Mouse (Mus musculus) midbrain, embryonic 11.5 days (tissue): ENCODE measurements around the gene Kyat3. TPM values are rescaled to one million over a fixed set of nuclear protein-coding genes. Genes with fewer than 3 reads are reported as not detected.

Experiments
- ATAC-seq: fragments of 200-750 bp; cut with Nextera tagmentation; 2 replicates; pipeline ENCODE4 v1.8.0; 2017; ENCODE audit warnings: moderate TSS enrichment, moderate library complexity; ENCODE audit not compliant: low FRiP score
- DNase-seq: peaks from one replicate; pipeline ENCODE4 v3.0.0; 2015; ENCODE audit warnings: low spot score; ENCODE audit errors: missing footprints
- H3K27ac ChIP-seq: fragments of 300-500 bp; sonication (generic); 2 replicates; pipeline ENCODE4 v1.5.1; 2014; ENCODE audit warnings: low read depth, low read length
- H3K27me3 ChIP-seq: fragments of 300-500 bp; sonication (generic); 2 replicates; pipeline ENCODE4 v1.6.1; 2014; ENCODE audit warnings: mild to moderate bottlenecking, low read length, moderate library complexity, mixed read lengths; ENCODE audit not compliant: control insufficient read depth, insufficient read depth
- H3K36me3 ChIP-seq: fragments of 300-500 bp; sonication (generic); 2 replicates; pipeline ENCODE4 v1.6.1; 2014; ENCODE audit warnings: mild to moderate bottlenecking, low read length, moderate library complexity, mixed read lengths; ENCODE audit not compliant: control insufficient read depth, insufficient read depth
- H3K4me1 ChIP-seq: fragments of 300-500 bp; sonication (generic); 2 replicates; pipeline ENCODE4 v1.6.1; 2014; ENCODE audit warnings: low read length; ENCODE audit not compliant: control insufficient read depth, insufficient read depth
- H3K4me2 ChIP-seq: fragments of 300-500 bp; sonication (generic); 2 replicates; pipeline ENCODE4 v1.6.1; 2014; ENCODE audit warnings: mild to moderate bottlenecking, moderate library complexity
- H3K4me3 ChIP-seq: fragments of 300-500 bp; sonication (generic); 2 replicates; pipeline ENCODE4 v1.5.1; 2014; ENCODE audit warnings: low read depth, low read length
- H3K9ac ChIP-seq: fragments of 300-500 bp; sonication (generic); 2 replicates; pipeline ENCODE4 v1.6.1; 2014; ENCODE audit warnings: low read length
- H3K9me3 ChIP-seq: fragments of 300-500 bp; sonication (generic); 2 replicates; pipeline ENCODE4 v1.6.1; 2016; ENCODE audit warnings: low read length; ENCODE audit not compliant: control insufficient read depth
- WGBS: fragments of 180-500 bp; shearing (Covaris S2); extraction: QIAGEN DNeasy Blood & Tissue Kit; methylation state at CpG from one replicate; pipeline ENCODE4 v1.1.7; 2014; 5-methylcytosine and 5-hydroxymethylcytosine counted together
- polyA plus RNA-seq: library from polyadenylated mRNA; unstranded; fragments of >200 nt; fragmentation: Nextera tagmentation; extraction: Ambion mirVana; gene quantifications from 2 replicates; pipeline ENCODE4 v1.2.1, GENCODE M21; 2014

Gene Kyat3
- polyA plus RNA-seq, result 8.6 and 9.9 TPM in 2 replicates

GRCm38 (mm10) chr3:142700442-142701322, at the start of gene Kyat3:
Kyat3 (plus strand) TSS chr3:142701051.
- no peaks in the 10 kb centered on the region for H3K36me3 ChIP-seq
- peak within 1 kb of the TSS; percentile 47 for H3K4me3 ChIP-seq
- WGBS, result under 1% methylated on average over 48 of the region's 48 CpGs
- DNase-seq (peak; percentile 97), ATAC-seq (peak; percentile 100)
- no peaks in the 10 kb centered on the region; the same call in 1 of the 2 replicates for H3K4me1 ChIP-seq
- peak within 1 kb of the TSS; percentile 51 for H3K4me2 ChIP-seq
- H3K27ac ChIP-seq, result no peak within 1 kb of the TSS
- H3K9ac ChIP-seq, result peak within 1 kb of the TSS; percentile 63
- no peaks in the 10 kb centered on the region; the same call in 1 of the 2 replicates for H3K27me3 ChIP-seq
- H3K9me3 ChIP-seq, result no peaks in the 10 kb centered on the region

- H3K9ac ChIP-seq, result no peak overlapping the region
- peak; percentile 57 for ATAC-seq
Observed at GRCm38 (mm10) chr3:142664723-142665122, 36.1 kb upstream of the Kyat3 start.

GRCm38 (mm10) chr3:142674607-142675006, 26.2 kb upstream of the Kyat3 start:
- Histone ChIP-seq H3K9ac (no peak overlapping the region), H3K9me3 (no peaks in the 10 kb centered on the region), H3K4me3 (no peak overlapping the region), H3K4me2 (no peak overlapping the region), H3K4me1 (no peaks in the 10 kb centered on the region), H3K36me3 (no peaks in the 10 kb centered on the region), H3K27ac (no peak overlapping the region), H3K27me3 (no peaks in the 10 kb centered on the region)
- DNase-seq (no peak), ATAC-seq (no peak)
- WGBS, result 78% methylated on average over 1 of the region's 1 CpGs

More at GRCm38 (mm10) chr3:142664723-142665122, 36.1 kb upstream of the Kyat3 start:
- Histone ChIP-seq H3K4me3 (no peak overlapping the region), H3K4me1 (no peaks in the 10 kb centered on the region), H3K36me3 (no peaks in the 10 kb centered on the region), H3K27ac (no peak overlapping the region), H3K27me3 (no peaks in the 10 kb centered on the region), H3K9me3 (no peaks in the 10 kb centered on the region; the same call in 1 of the 2 replicates), H3K4me2 (no peak overlapping the region)
- 90% methylated on average over 8 of the region's 8 CpGs for WGBS
- DNase-seq, result no peak

GRCm38 (mm10) chr3:142687939-142688338, 12.9 kb upstream of the Kyat3 start:
- Histone ChIP-seq H3K27me3 (no peaks in the 10 kb centered on the region), H3K9me3 (no peaks in the 10 kb centered on the region; the same call in 1 of the 2 replicates), H3K27ac (no peak overlapping the region), H3K9ac (no peak overlapping the region), H3K4me1 (no peaks in the 10 kb centered on the region), H3K4me3 (no peak overlapping the region), H3K4me2 (no peak overlapping the region), H3K36me3 (no peaks in the 10 kb centered on the region)
- DNase-seq, result peak; percentile 79
- ATAC-seq, result no peak
- WGBS, result 66% methylated on average over 23 of the region's 23 CpGs

- ATAC-seq, result peak; percentile 30
- H3K4me2 ChIP-seq, result no peak overlapping the region
- H3K27me3 ChIP-seq, result no peaks in the 10 kb centered on the region
Observed at GRCm38 (mm10) chr3:142688353-142688752, 12.5 kb upstream of the Kyat3 start.

GRCm38 (mm10) chr3:142696517-142696916, 4.3 kb upstream of the Kyat3 start:
- Histone ChIP-seq H3K27me3 (no peaks in the 10 kb centered on the region; the same call in 1 of the 2 replicates), H3K9me3 (no peaks in the 10 kb centered on the region), H3K4me1 (no peaks in the 10 kb centered on the region; the same call in 1 of the 2 replicates), H3K27ac (no peak overlapping the region), H3K9ac (no peak overlapping the region), H3K4me3 (no peak overlapping the region), H3K4me2 (no peak overlapping the region), H3K36me3 (no peaks in the 10 kb centered on the region)
- 82% methylated on average over 2 of the region's 2 CpGs for WGBS
- DNase-seq (no peak), ATAC-seq (no peak)

More at GRCm38 (mm10) chr3:142688353-142688752, 12.5 kb upstream of the Kyat3 start:
- Histone ChIP-seq H3K4me3 (no peak overlapping the region), H3K27ac (no peak overlapping the region), H3K9ac (no peak overlapping the region), H3K4me1 (no peaks in the 10 kb centered on the region), H3K36me3 (no peaks in the 10 kb centered on the region), H3K9me3 (no peaks in the 10 kb centered on the region; the same call in 1 of the 2 replicates)
- 39% methylated on average over 12 of the region's 13 CpGs for WGBS
- DNase-seq, result no peak

- peak overlapping the region; percentile 56; the same call in 1 of the 2 replicates for H3K9ac ChIP-seq
- ATAC-seq, result no peak
- no peak overlapping the region for H3K27ac ChIP-seq
- H3K36me3 ChIP-seq, result no peaks in the 10 kb centered on the region
- no peaks in the 10 kb centered on the region for H3K9me3 ChIP-seq
- H3K4me3 ChIP-seq, result peak overlapping the region; percentile 47
- 28% methylated on average over 15 of the region's 15 CpGs for WGBS
- peak; percentile 92 for DNase-seq
- H3K4me1 ChIP-seq, result no peaks in the 10 kb centered on the region; the same call in 1 of the 2 replicates
- no peaks in the 10 kb centered on the region; the same call in 1 of the 2 replicates for H3K27me3 ChIP-seq
- H3K4me2 ChIP-seq, result peak overlapping the region; percentile 51
Observed at GRCm38 (mm10) chr3:142701407-142701989, 647 bp downstream of the Kyat3 start.

- Histone ChIP-seq H3K27ac (no peak overlapping the region), H3K36me3 (no peaks in the 10 kb centered on the region), H3K4me2 (no peak overlapping the region), H3K27me3 (no peaks in the 10 kb centered on the region), H3K9ac (no peak overlapping the region), H3K4me3 (no peak overlapping the region), H3K4me1 (no peaks in the 10 kb centered on the region), H3K9me3 (no peaks in the 10 kb centered on the region)
- no peak for DNase-seq
- ATAC-seq, result no peak
- 90% methylated on average over 17 of the region's 17 CpGs for WGBS
Observed at GRCm38 (mm10) chr3:142706581-142707444, 6.0 kb downstream of the Kyat3 start.
